Mouse (Mus musculus): ENCODE data around the gene Abhd5.

Abhd5 gene

DNA sequence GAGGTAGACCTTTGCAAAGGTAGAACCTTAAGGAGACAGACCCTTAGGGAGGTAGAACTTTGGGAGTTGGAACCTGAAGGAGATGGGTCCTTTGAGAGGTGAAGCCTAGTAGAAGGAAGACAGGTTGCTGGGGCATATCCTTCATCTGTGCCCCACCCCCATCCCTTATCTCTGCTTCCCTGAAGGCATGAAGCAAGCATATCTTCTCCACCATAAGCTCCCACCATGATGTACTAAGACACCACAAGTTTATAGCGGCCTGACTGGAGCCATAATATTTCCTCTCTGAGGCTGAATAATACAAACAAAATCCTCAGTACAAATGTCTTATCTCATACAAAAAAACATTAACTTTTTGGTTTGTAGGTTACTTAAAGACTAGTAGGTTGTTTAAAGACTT is 3.5 kb upstream of the Abhd5 start:
- DNase-seq, result no peak

DNA sequence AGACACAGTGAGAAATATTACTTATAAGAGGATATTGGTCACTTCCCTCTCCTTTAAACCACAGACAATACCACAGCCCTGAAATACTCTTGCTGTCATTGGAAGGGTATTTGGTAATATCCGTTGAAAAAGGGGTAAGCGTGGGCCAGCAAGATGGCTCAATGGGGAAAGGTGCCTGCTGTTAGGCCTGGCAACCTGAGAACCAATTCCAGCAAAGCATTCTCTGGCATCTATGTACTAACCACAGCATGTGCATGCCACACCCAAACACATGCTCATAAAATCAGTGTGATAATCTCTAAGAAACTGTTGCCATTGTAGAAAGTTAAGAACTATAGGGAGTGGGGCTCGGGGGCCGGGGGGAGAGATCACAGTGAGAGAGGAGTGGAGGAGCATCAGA is 2.1 kb upstream of the Abhd5 start:
- no peak for DNase-seq

DNA sequence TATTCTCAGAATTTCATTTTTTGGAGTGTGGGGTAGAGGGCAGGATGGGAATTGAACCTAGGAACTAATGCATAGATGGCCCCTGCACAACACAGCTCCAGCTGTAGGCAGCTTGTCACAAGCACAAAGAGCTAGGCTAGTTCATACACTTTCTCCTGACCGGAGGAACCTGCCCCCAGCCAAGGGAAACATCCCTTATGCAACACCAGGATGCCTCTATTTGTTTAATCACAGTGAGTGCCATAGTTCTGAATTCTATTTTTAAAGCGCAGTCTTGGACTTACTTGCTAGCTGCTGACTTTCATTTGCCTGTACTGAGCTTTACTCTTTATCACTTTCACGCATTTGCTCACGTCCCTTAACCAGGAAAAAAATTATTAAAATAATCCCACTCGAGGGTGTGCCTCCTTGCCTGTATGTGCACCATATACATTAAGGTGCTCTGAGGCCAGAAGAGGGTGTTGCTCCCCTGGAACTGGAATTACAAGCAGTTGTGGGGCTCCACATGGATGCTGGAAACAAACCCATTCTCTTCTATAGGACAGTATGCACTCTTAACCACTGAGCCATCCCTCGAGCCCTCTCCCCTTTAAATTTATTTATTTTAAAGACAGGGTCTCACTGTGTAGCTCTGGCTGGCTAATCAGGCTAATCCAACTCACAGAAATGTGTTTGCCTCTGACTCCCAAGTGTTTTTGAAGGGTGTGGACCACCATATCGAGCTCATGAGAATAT is 845 bp upstream of the Abhd5 start:
- DNase-seq, result no peak

DNA sequence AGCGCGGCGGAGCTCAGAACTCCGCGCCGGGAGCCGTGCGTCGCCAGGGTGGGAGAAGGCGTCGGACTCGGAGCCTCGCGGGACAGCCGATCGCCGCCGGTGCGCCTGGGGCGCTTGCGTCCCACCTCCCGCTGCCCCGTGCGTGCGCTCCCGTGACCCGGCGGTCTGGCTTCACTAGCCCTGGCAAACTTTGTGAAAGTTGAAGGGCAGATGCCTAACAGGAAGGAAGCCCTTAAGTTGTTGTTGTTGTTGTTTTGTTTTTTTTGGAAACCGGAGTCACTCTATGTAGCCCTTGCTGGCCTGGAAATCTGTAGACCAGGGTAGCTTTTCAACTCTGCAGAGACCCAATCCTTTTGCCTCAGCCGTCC is 601 bp downstream of the Abhd5 start:
- no peak for DNase-seq

DNA sequence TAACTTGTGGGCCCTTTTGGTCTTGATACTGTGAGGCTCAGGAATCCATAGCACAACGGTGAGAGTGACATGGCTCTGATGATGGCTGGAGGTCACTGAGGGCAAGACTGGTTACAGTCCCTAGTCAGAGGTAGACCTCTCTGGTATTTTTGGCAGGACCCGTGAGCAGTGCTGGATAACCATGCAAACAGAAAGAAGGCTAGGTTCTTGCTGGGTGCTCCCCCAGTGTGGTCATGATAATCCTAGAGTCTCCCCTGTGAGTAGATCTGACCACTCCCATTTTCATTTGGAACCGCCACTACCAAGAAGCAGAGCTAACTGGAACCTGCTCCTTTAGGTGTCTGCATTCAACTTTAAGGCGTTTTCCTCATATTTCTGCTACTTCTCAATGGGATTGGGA is 1.5 kb downstream of the Abhd5 start:
- no peak for DNase-seq

DNA sequence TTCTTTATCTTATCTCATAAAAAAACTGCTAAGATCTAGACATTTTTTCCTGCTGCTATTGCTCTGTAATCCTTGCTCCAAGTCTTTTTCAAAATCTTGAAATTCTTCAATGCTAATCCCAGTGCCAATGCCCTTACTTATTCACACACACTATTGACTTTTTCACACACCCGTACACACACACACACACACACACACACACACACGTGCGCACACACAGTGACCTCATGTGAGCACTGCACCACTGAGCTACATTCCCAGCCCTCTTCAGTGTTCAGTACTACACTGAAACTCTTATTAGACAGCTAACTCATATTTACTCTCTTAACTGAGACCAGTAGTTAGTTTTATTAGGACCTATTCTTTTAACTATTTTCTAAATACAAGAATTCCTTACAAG is 2.8 kb downstream of the Abhd5 start:
- DNase-seq, result no peak

DNA sequence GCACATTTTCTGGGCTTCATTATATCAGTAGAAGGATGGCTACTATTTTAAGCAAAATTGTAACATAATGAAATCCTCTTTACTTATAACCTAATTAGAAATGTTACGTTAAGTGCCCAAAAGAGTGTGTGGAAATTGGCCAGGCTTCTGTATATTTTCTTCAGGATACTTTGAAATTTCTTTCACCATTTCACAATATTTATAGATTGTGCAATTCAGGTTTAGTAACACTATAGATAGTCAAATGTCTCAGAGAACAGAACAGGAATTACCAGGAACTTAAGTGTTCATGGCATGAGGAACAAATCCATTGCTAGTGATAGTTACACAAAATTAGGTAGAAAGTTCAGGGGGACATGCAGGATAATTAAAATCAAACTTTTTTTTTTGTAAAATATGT is 5.7 kb downstream of the Abhd5 start:
- no peak for DNase-seq

DNA sequence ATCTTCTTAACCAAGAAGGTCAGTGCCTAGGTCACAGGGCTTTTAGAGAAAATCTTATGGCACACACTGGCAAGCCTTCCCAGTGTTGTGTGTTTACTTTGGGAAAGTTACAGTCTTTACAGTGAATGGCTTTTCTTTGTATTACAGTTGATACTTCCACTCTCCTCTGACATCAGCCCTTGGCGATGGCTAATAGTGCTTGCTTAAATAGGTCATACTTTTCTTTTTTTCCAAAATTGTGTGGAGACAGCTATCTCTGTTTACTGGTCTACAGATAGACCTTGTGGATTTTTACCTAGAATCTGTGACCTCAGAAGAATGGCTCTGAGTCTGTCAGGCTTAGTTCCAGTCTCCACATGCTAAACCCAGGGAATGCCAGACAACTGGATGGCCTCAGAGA is 6.2 kb downstream of the Abhd5 start:
- DNase-seq, result no peak

DNA sequence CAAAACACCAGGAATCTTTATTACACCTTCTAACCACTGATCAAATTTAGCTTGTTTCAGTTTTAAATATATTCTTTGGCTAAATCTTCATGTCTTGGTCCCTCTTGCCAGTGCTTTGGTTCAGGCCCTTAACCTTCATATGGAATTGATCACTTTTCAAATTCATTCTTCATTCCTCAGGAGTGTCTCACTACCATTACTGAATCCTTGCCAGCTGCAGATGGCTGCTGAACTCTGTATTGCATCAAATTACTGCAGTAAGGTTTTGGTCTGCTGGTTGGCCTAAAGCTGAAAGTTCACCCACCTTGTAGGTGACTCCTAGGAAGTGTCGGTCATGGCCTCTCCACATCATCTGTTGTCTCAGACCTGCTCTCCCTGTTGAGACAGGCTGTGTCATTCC is 12.8 kb downstream of the Abhd5 start:
- DNase-seq, result no peak

DNA sequence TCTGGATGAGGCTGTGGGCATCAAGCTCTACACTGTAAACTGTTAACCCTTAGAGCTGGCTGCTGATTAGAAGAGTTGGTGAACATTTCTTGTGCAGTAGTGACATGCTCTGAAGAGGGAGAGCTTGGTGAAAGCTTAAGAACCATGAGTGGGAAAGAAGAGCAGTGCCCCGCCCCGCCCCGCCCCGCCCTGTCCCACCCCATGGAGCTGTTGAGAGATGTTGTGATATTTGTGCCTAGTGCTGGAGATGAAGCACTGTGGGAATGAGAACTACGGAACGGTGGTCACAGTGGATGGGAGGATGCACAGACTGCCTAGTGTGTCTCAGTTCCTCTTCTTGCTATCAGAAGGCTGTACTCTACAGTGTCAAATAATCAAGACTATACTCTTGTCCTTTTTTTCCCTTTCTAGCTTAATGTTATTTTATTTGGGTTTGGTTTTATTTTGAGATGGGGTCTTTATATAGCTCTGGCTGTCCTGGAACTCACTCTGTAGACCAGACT is 18.9 kb downstream of the Abhd5 start:
- no peak for DNase-seq

DNA sequence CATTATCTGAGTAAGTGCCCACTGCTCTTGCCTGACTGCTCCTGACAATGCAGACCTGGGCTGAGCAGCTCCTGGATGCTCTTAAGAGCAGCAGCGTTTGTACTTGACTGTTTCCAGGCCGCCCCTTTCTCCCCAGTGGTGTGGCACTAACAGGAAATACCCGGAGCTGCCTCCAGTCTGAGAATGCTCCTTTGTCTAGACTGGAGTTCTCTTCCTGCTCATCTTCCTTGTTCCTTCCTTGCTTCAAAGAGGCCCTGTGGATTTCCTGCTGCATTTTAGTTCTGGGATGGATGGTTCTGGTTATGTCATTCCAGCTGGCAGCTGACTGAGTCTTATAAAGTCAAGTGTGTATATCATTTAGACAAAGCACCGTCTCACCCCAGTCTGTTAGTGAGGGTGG is 21.1 kb downstream of the Abhd5 start:
- DNase-seq, result no peak

DNA sequence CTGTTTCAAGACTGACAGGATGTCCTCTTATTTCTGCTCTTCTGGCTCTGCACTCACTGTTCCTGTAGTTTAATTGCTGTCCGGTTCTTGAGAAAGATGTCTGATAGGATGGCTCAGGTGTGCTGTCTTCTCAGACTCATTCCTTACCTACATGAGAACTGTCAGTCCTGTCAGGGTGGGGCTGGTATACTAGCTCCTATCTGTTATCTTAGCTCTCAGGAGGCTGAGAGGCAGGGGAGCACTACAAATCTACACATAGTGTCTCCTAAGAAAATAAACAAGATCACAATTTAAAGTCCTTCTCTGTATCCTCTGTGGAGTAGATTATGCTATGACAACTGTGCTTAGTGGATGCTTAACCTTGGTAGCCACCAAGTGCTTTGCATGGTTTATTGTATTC is 21.6 kb downstream of the Abhd5 start:
- DNase-seq, result no peak

DNA sequence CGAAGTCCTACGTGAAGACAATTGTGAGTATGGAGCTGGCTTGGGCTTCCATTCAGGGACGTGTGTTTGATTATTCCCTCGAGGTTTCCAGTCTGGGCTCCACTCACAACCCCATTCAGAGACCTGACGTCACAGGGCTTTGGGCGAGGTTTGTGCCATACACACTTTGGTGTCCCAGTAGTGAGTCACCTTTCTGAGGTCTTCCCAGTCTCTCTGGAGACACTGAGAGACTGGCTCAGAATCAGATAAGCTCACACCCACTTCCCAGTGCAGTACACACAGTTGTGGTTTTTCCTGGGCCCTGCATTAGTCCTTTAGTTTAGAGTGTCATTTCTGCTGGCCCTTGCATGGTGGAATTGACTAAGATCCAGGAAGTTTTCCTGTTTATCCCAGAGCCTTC is 27.6 kb downstream of the Abhd5 start:
- DNase-seq, result no peak

DNA sequence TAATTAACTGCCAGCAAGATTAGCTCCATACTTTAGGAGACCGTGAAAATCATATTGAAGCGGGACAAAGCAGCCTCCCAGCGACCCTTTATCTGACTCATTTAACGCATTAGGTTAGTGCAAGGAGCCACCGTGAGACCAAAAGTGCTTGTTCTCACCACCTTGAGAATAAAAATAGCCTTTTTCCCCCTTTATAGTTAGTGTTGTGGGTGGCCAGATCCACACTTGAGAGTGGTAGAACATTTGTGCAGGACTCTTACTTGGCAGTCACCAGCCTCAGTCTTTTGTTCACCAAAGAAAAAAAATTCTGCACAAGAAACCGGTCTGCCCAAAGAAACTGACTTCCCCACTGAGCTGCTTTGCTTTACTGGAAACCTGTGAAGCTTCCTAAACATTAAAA is 29.6 kb downstream of the Abhd5 start:
- DNase-seq, result no peak

DNA sequence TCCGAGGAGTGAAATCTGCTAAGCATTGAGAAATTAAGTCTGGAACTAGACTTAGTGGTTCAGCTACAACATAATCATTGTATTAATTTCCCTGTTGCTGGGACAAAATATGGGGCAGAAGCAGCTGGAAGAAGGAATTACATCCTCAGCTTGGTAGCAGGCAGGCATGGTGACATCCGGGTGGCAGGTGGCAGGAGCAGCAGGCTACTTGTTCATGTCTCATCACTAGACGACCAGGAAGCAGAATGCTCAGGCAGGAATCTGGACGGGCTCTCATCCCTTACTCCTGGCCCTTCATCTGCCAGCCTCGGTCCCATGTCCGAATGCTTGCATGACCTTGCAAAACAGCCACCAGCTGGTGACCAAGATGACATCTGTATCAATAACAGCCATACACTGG is 30.6 kb downstream of the Abhd5 start:
- no peak for DNase-seq

DNA sequence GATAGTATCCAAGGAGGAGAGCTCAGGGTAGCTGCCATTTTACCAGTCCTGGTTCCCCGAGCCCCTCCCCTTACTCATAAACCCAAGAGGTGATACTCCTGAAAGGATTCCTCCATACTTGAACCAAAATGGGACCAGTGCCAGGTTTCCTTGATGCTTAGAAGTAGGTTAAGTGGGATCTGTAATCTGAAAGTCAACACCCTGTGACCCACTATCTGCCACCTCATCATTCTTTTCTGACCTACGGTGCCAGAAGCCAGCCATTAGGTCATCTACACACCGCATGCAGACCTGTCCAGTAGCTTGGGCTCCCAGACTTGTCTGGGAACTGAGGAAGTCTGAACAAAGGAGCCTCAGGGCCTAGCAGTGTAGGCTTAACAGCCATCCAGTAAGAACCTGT is 34.6 kb downstream of the Abhd5 start:
- DNase-seq, result no peak

DNA sequence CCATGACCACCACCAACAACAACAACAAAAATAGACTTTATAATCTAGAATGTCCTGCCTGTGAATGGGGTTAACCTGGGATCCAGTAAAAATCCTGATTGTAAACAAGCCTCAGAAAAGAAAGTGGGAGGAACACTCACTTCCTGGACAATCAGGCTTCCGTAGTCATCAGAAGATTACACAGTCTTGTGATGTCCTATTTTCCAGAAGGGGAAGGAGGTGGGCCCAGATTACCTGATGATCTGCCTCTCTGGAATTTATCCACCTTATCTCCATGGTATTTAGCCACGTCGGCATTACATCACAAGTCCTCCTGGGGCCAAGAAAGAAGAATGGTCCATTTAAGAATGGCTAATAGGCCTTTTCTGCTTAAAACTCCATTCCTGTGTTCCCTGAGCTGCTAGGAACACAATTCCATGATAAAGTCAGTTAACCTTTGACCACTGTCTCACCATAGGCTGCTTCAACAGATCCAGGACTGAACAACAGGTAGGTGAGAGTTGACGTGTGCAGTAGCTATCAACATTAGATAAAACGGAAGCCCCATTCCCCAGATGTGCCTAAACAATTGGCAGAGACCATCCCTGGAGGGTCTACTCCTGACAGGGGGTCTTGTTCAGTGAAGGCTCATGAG is 38.0 kb downstream of the Abhd5 start:
- DNase-seq, result no peak

DNA sequence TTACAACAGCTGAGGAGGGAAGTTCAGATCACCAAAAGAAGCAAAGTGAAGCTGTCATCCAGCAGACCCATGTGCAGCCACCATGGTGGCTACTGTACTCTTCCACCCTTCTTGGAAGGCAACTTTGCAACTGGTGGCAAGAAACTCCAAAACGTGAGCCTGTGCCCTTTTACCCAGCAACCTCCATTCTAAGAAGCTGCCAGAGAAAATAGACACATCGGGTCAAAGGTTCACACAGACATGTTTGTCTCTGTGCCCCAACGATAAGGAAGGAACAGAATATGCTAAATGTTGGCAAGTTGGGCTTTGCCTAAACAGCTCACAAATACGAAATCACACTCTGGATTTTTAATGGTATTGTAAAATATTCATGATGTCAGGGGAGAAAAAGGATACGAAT is 44.4 kb downstream of the Abhd5 start:
- DNase-seq, result no peak

DNA sequence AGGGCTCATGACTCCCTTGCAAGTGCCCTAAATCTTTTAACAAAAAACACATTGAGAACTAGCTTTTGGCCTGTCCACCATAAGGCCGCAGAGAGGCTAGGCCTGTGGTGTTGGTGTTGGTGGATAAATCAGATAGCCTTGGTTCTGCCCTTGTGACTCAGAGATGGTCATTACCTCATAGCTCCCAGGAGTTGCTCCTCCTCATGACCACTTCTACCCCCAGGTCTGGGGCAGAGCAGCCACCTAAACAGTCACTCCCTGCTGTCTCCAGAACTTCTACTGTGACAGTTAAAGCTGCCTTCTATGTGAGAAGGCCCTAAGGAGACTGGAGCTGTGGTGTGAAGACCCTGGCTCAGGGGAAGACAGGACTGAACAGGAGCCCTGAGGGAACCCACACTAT is 45.7 kb downstream of the Abhd5 start:
- DNase-seq, result no peak

DNA sequence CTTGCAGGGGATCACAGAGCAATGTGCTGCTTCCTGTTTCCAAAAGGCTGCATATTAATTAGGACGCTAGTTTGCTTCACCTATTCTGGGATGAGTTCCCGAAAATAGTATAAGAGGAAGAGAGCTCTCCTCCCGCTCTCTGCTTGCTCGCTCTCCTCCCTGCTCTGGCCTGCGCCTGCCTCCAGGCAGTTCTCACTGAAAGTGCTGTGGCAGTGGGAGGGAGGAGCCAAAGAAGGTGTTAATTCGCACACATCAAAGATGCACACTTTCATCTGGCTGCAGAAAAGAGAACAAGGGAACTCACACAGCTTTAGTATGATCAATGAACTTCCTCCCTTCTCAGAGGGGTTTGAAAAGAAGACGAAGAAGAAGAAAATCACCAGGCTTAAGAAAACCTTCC is 47.3 kb downstream of the Abhd5 start:
- DNase-seq, result no peak

DNA sequence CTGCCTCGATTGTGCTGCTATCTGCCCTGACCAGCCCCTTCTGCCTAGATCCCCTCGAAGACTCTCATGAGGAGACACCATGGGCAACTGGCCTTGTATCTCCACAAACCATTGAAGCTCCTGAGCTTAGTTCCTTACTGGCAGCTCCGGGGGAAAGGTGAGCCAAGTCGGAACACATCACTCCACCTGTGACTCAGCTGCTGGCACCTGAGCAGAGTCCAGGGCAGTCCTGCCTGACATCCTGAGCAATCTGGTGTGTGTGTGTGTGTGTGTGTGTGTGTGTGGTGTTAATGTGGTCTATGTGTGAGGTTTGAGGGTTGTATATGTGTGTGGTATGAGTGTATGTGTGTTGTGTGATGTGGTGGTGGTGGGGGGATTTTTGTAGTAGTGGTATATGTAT is 49.8 kb downstream of the Abhd5 start:
- DNase-seq, result no peak

DNA sequence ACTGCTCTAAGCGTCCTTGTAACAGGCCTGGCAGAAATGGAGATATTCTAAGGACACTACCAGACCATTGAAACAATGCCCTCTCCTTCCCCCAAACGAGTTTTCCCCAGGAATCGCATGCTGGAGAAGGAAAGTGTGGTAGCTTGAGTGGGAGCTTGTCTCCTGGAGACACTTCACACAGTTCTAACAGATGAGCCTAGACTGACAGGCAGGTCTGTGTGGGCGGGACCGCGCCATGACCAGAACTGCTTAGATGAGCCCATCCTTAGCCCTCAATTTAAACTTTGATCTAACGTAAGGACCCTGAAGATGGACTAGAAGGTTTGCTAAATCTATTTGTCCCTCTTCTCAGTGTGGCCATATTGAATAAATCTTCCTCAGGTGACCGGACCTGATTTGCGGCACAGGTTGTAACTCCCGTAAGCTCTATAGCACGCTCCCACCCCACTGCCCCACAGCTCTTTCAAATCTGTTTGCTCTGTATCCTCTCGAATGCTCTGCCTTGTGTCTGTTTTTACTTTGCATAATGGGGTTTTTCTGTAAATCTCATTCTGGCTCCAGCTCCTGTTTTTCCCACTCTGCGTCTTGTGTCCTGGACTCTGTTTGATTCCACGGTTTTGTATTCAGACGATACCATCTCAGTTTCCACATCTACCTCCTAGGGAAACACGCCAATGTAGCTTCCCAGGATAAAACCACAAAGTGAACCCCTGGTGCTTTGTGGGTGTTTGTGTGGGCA is 59.2 kb downstream of the Abhd5 start:
- DNase-seq, result no peak

DNA sequence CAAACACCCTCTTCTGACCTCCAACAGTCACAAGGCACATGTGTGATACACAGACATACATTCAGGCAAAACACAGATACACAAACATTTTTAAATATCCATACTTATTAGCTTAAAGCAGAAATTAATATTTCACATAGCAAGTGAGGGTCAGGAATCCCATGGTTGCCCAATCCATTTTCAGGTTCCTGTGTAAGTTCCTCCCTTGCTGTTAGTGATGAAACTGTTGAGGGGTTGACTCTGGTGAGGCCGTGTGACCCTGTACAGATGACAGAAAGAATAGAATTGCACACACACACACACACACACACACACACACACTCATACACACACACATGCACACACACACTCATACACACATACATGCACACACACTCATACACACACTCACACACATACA is 63.2 kb downstream of the Abhd5 start:
- no peak for DNase-seq

DNA sequence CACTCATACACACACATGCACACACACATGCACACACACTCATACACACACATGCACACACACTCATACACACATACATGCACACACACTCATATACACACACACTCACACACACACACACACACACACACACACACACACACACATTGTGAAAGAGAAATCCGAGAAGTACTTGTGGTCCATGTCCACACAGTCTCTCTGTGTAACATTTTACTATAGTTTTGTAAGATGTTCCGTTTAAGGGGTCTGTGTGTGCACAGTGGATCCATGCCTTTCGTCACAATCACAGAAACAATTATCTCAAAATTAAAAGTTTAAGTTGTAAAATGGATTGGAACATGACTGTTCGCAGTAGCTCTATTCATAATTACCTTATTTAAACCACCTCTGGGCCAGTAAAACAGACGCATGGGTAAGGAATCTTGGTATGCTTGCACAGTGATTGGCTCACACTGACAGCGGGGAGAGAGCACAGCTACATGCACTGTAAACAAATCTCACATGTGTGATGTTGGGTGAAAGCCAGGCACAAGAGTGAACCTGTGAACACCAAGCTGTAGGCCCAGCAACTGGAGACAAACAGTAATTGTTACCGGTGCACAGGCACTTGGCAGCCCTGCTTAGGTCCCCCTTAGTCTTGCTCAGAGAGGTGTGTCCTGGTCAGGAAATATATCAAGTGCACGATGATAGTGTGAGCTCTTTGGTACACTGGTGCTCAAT is 63.8 kb downstream of the Abhd5 start:
- DNase-seq, result no peak

Data from B cell, adult 2 months (primary cell).